Mouse (Mus musculus) erythroblast, embryonic 14.5 days (primary cell): Measurements from ENCODE around the gene H13.

Experiments used
- GATA1 ChIP-seq: IDR thresholded peaks from 2 replicates; pipeline ENCODE4 v1.6.1; 2012; ENCODE audit warnings: low read length, inconsistent platforms, mixed read lengths
- TAL1 ChIP-seq: IDR thresholded peaks from 3 replicates; pipeline ENCODE4 v1.6.1; 2012; ENCODE audit warnings: low read length, inconsistent platforms, mixed read lengths

- TF ChIP-seq GATA1 (no peak), TAL1 (no peak)
Measured at GRCm38 (mm10) chr2:152693735-152694134, 24.5 kb downstream of the H13 start.
